Mouse (Mus musculus) erythroid progenitor cell, adult 5-6 weeks (primary cell): Measurements from ENCODE around the gene Tcf7l1. TPM values are rescaled to one million over a fixed set of nuclear protein-coding genes. Genes with fewer than 3 reads are reported as not detected.

Source experiments
- total RNA-seq, 2 experiments: library from RNA; stranded (forward) in 1 of 2; stranded (reverse) in 1 of 2; fragments of 150-400 nt in 1 of 2; fragments of 186-747, 209-891 nt in 1 of 2; gene quantifications; 2 replicates each; pipeline versions ENCODE4 v1.2.3 to v1.2.4; 2015 to 2017; ENCODE audit warnings: low replicate concordance in 2 of 2

Gene Tcf7l1
- total RNA-seq, 2 experiments from 2014 or later: 5.9 TPM; not detected in 1

Other genes starting within 250 kb of the Tcf7l1 start
- 9.0 and 15.5 TPM in 2 replicates for gene Capg, start 244.9 kb downstream of the Tcf7l1 start, total RNA-seq (2015; ENCODE audit: low replicate concordance)
- gene Capg, start 244.9 kb downstream of the Tcf7l1 start, total RNA-seq (2017; ENCODE audit: low replicate concordance): 12.6 and 28.6 TPM in 2 replicates
- 5.0 and 5.9 TPM in 2 replicates for gene Elmod3, start 190.8 kb downstream of the Tcf7l1 start, total RNA-seq (2015; ENCODE audit: low replicate concordance)
- gene Elmod3, start 190.8 kb downstream of the Tcf7l1 start, total RNA-seq (2017; ENCODE audit: low replicate concordance): 0.13 and 2.5 TPM in 2 replicates
- gene Retsat, start 190.8 kb downstream of the Tcf7l1 start, total RNA-seq (2015; ENCODE audit: low replicate concordance): 3.4 and 13.0 TPM in 2 replicates
- 1.4 and 1.5 TPM in 2 replicates for gene Retsat, start 190.8 kb downstream of the Tcf7l1 start, total RNA-seq (2017; ENCODE audit: low replicate concordance)
- gene Tgoln1, start 172.3 kb downstream of the Tcf7l1 start, total RNA-seq (2015; ENCODE audit: low replicate concordance): 14.7 and 28.5 TPM in 2 replicates
- gene Tgoln1, start 172.3 kb downstream of the Tcf7l1 start, total RNA-seq (2017; ENCODE audit: low replicate concordance): 21.9 and 23.5 TPM in 2 replicates
- gene Kcmf1, start 110.7 kb upstream of the Tcf7l1 start, total RNA-seq (2015; ENCODE audit: low replicate concordance): 71.3 and 116 TPM in 2 replicates
- 67.9 and 107 TPM in 2 replicates for gene Kcmf1, start 110.7 kb upstream of the Tcf7l1 start, total RNA-seq (2017; ENCODE audit: low replicate concordance)
- 283 and 289 TPM in 2 replicates for gene Tmsb10, start 169.5 kb upstream of the Tcf7l1 start, total RNA-seq (2015; ENCODE audit: low replicate concordance)
- 141 and 146 TPM in 2 replicates for gene Tmsb10, start 169.5 kb upstream of the Tcf7l1 start, total RNA-seq (2017; ENCODE audit: low replicate concordance)